Mouse (Mus musculus): ENCODE measurements around the gene Aak1.
"Not testable (repeated sequence)": the region's sequence is repeated elsewhere in the genome, so short reads cannot be mapped to it uniquely, and the experiment has no call there.

Gene Aak1

GRCm38 (mm10) chr6:87018874-87019273 lies 169.6 kb downstream of the Aak1 start:
- no peak for DNase-seq (ENCODE audit: low spot score in 2 of 2)

GRCm38 (mm10) chr6:87021791-87022190 lies 172.5 kb downstream of the Aak1 start:
- DNase-seq (ENCODE audit: low spot score in 2 of 2): no peak

- DNase-seq (ENCODE audit: low spot score in 2 of 2): no peak
Measured at GRCm38 (mm10) chr6:87026980-87027379, 177.7 kb downstream of the Aak1 start.

GRCm38 (mm10) chr6:87028881-87029280 lies 179.6 kb downstream of the Aak1 start:
- DNase-seq (ENCODE audit: low spot score in 2 of 2): no peak

GRCm38 (mm10) chr6:87031310-87031709 lies 182.0 kb downstream of the Aak1 start:
- not testable (repeated sequence) for DNase-seq (ENCODE audit: low spot score in 2 of 2)

- DNase-seq (ENCODE audit: low spot score in 2 of 2): no peak
Measured at GRCm38 (mm10) chr6:87032401-87032800, 183.1 kb downstream of the Aak1 start.

GRCm38 (mm10) chr6:87034395-87034794 lies 185.1 kb downstream of the Aak1 start:
- DNase-seq (ENCODE audit: low spot score in 2 of 2): no peak

- DNase-seq (ENCODE audit: low spot score in 2 of 2): no peak
Measured at GRCm38 (mm10) chr6:87037826-87038620, 188.7 kb downstream of the Aak1 start.

GRCm38 (mm10) chr6:87039161-87039560 lies 189.8 kb downstream of the Aak1 start:
- DNase-seq (ENCODE audit: low spot score in 2 of 2): no peak

- DNase-seq (ENCODE audit: low spot score in 2 of 2): no peak
Measured at GRCm38 (mm10) chr6:87040971-87041370, 191.7 kb downstream of the Aak1 start.

- no peak for DNase-seq (ENCODE audit: low spot score in 2 of 2)
Measured at GRCm38 (mm10) chr6:87041431-87041830, 192.1 kb downstream of the Aak1 start.

GRCm38 (mm10) chr6:87042004-87042336 lies 192.7 kb downstream of the Aak1 start:
- DNase-seq (ENCODE audit: low spot score in 2 of 2): no peak

GRCm38 (mm10) chr6:87042337-87043130 lies 193.2 kb downstream of the Aak1 start, which contains the start of gene Gfpt1:
TSS of gene Gfpt1 (plus strand) at chr6:87042846.
- DNase-seq (ENCODE audit: low spot score in 2 of 2): peak; percentile 88 to 93

- DNase-seq (ENCODE audit: low spot score in 2 of 2): no peak
Measured at GRCm38 (mm10) chr6:87043131-87043516, 193.8 kb downstream of the Aak1 start.

- no peak for DNase-seq (ENCODE audit: low spot score in 2 of 2)
Measured at GRCm38 (mm10) chr6:87044895-87045294, 195.6 kb downstream of the Aak1 start.

- DNase-seq (ENCODE audit: low spot score in 2 of 2): no peak
Measured at GRCm38 (mm10) chr6:87045507-87045906, 196.2 kb downstream of the Aak1 start.

GRCm38 (mm10) chr6:87048712-87049111 lies 199.4 kb downstream of the Aak1 start:
- not testable (repeated sequence) for DNase-seq (ENCODE audit: low spot score in 2 of 2)

GRCm38 (mm10) chr6:87051886-87052425 lies 202.6 kb downstream of the Aak1 start:
- no peak for DNase-seq (ENCODE audit: low spot score in 2 of 2)
